ENCODE assay signal across 9 mouse cellular contexts in the genomic region with DNA sequence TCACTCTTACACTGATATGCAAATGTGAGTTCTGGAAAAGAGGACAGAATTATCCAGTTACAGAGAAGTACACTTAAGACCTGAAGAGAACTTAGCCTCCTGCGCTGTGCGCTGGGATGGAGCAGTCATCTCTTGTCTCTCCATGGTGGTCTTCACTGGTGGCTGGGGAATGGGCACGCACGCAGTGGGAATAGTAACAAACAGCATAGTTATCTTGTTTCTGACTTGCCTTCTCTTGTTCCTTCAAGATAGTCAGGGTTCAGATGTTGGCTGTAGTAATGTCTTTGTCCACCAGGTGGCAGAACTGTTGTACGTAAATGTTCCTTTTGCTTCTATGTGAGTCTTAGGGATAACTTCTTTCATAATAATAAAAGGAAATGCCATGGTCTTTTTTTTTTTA. TPM values are rescaled to one million over a fixed set of nuclear protein-coding genes. Genes with fewer than 3 reads are reported as not detected.
A peak's percentile ranks its signal among the peaks of the same experiment; 100 is the strongest.
DNase-seq lines count a peak whose midpoint lies in the region; ATAC-seq and TF ChIP-seq lines count a peak whose summit lies in the region.
"Had no signal": no experiment of that assay in that cellular context is flagged by ENCODE, and none has a peak within 500 bp of the region (broad histone marks: within the 10 kb centered on the region; RNA-seq: fewer than 3 reads in every experiment).

No protein-coding gene starts in this region.

- H3K36me3 ChIP-seq in limb, embryonic 14.5 days (ENCODE audit: control insufficient read depth, insufficient read depth, low read length), result peaks cover 12% of the 10 kb centered on the region
- H3K36me3 ChIP-seq in neural tube, embryonic 11.5 days (ENCODE audit: control insufficient read depth, insufficient read depth, low read length), result peaks cover 3% of the 10 kb centered on the region
- H3K36me3 ChIP-seq in thymus, adult 2 months (ENCODE audit: control insufficient read depth, insufficient read depth, low read length), result no peaks in the 10 kb centered on the region

- H3K9ac ChIP-seq in limb, embryonic 14.5 days (ENCODE audit: low read depth, low read length, severe bottlenecking), result no peak overlapping the region
- no peak overlapping the region for H3K9ac ChIP-seq in neural tube, embryonic 11.5 days (ENCODE audit: low read length)
- H3K9ac ChIP-seq: limb, embryonic 15.5 days had no signal

- H3K4me3 ChIP-seq in limb, embryonic 14.5 days (replicated peaks; ENCODE audit: low read length), result no peak overlapping the region
- no peak overlapping the region for H3K4me3 ChIP-seq in neural tube, embryonic 11.5 days (ENCODE audit: low read depth, low read length)
- no peak overlapping the region for H3K4me3 ChIP-seq in thymus, adult 2 months (ENCODE audit: control insufficient read depth, insufficient read depth, low read length)
- H3K4me3 ChIP-seq: limb, embryonic 15.5 days had no signal

- ATAC-seq in limb, embryonic 14.5 days (ENCODE audit: low FRiP score, low read depth), result no peak
- no peak for ATAC-seq in neural tube, embryonic 11.5 days (ENCODE audit: insufficient read depth, low FRiP score, low TSS enrichment)

- H3K27me3 ChIP-seq in limb, embryonic 14.5 days (ENCODE audit: control insufficient read depth, insufficient read depth, low read length), result no peaks in the 10 kb centered on the region
- no peaks in the 10 kb centered on the region for H3K27me3 ChIP-seq in neural tube, embryonic 11.5 days (ENCODE audit: control insufficient read depth, insufficient read depth, low read length)
- no peaks in the 10 kb centered on the region for H3K27me3 ChIP-seq in thymus, adult 2 months (ENCODE audit: control insufficient read depth, insufficient read depth, low read length)
- H3K27me3 ChIP-seq: limb, embryonic 15.5 days had no signal

- no peak for TF ChIP-seq CTCF in thymus, adult 2 months (IDR thresholded peaks at IDR 0.05; ENCODE audit: borderline replicate concordance, control insufficient read depth, extremely low read depth, insufficient read depth, low read length, poor library complexity)

- no peak overlapping the region for H3K4me2 ChIP-seq in limb, embryonic 14.5 days (replicated peaks; ENCODE audit: low read depth, low read length, severe bottlenecking)
- no peak overlapping the region for H3K4me2 ChIP-seq in neural tube, embryonic 11.5 days (ENCODE audit: low read depth)
- H3K4me2 ChIP-seq: limb, embryonic 15.5 days had no signal

- no peak overlapping the region for H3K27ac ChIP-seq in limb, embryonic 14.5 days (replicated peaks; ENCODE audit: low read depth, low read length)
- no peak overlapping the region for H3K27ac ChIP-seq in neural tube, embryonic 11.5 days (ENCODE audit: low read depth, low read length)
- no peak overlapping the region for H3K27ac ChIP-seq in thymus, adult 2 months (ENCODE audit: control insufficient read depth, insufficient read depth, low read length)

- no peaks in the 10 kb centered on the region for H3K9me3 ChIP-seq in limb, embryonic 14.5 days (ENCODE audit: control insufficient read depth, low read length)
- no peaks in the 10 kb centered on the region for H3K9me3 ChIP-seq in neural tube, embryonic 11.5 days (ENCODE audit: control insufficient read depth, low read length)
- H3K9me3 ChIP-seq: limb, embryonic 15.5 days had no signal

- DNase-seq in A20 (ENCODE audit: low read depth, low spot score) (peak; percentile 77), MN1 (ENCODE audit: low spot score) (peak; percentile 59)
- peak; percentile 87 for DNase-seq in cerebellum, adult 9-10 months
- DNase-seq in frontal cortex, adult 2 months (ENCODE audit: extremely low spot score in 1 of 2, low spot score in 1 of 2), result peak; percentile 59 to 95
- DNase-seq in kidney, adult 8-10 months, result peak; percentile 52 to 86
- DNase-seq in limb, embryonic 14.5 days (ENCODE audit: low spot score), result peak; percentile 78
- peak; percentile 71 for DNase-seq in neural tube, embryonic 11.5 days (ENCODE audit: low spot score)
- DNase-seq in thymus, adult 2 months, result peak; percentile 72

- peaks cover 2% of the 10 kb centered on the region; the same call in 1 of the 2 replicates for H3K4me1 ChIP-seq in limb, embryonic 14.5 days (ENCODE audit: control insufficient read depth, insufficient read depth, low read length)
- H3K4me1 ChIP-seq in neural tube, embryonic 11.5 days (ENCODE audit: control insufficient read depth, insufficient read depth, low read length), result no peaks in the 10 kb centered on the region
- H3K4me1 ChIP-seq in thymus, adult 2 months (replicated peaks; ENCODE audit: control insufficient read depth, insufficient read depth, low read length), result no peaks in the 10 kb centered on the region

- TF ChIP-seq POLR2A in limb, embryonic 14.5 days (IDR thresholded peaks at IDR 0.05; ENCODE audit: borderline replicate concordance, extremely low read depth, insufficient read depth, insufficient read length), result no peak
- TF ChIP-seq POLR2A in thymus, adult 2 months (IDR thresholded peaks at IDR 0.05; ENCODE audit: control insufficient read depth, extremely low read depth, insufficient read depth, low read length, poor library complexity), result no peak

- WGBS in limb, embryonic 14.5 days, result 27% methylated on average over 5 of the region's 5 CpGs
- WGBS in neural tube, embryonic 11.5 days, result 34% methylated on average over 5 of the region's 5 CpGs
- WGBS in thymus, adult 2 months, result 51% methylated on average over 5 of the region's 5 CpGs

RNA-seq across cellular contexts. Expression of a gene that starts 49.0 kb away (rescaled TPM):
- 13.4 and 14.4 TPM in 2 replicates for polyA plus RNA-seq in frontal cortex, adult 2 months (2012; rRNA removed)
- polyA plus RNA-seq in limb, embryonic 14.5 days (2012; rRNA removed), result 29.4 and 30.2 TPM in 2 replicates
- 17.7 and 20.6 TPM in 2 replicates for polyA plus RNA-seq in limb, embryonic 14.5 days (2014; fragmentation: Nextera tagmentation; extraction: Ambion mirVana)
- polyA plus RNA-seq in neural tube, embryonic 11.5 days (2014; fragmentation: Nextera tagmentation; extraction: Ambion mirVana), result 15.3 and 16.1 TPM in 2 replicates
- 21.9 and 24.4 TPM in 2 replicates for polyA plus RNA-seq in thymus, adult 2 months (2012; rRNA removed)
